Mouse (Mus musculus): Measurements from ENCODE around the gene Gm17631.
"Not testable (repeated sequence)": the region's sequence is repeated elsewhere in the genome, so short reads cannot be mapped to it uniquely, and the experiment has no call there.

Gm17631 gene

GRCm38 (mm10) chr6:129862349-129862748, at the start of gene Gm17631:
TSS of gene Gm17631 (plus strand) at chr6:129862649.
- not testable (repeated sequence) for DNase-seq (ENCODE audit: low read depth, low spot score)

DNA sequence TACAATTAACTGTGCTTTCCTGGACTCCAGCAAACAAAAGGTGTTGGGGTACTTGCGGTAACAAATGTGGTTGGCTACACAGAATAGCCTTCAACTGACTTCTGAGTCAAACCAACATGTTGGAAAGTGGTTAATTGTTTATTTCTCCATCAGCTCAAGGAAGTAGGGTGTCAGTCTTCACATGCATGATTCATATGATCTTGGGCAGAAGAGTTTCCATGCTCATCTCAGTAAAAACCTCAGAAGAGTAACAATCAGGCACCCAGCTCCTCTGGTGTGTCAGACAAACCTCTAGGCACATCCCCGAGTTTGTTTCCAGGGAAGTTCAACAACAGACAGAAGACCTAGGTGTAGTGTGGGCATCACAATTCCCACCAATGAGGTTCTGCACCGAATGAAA, 44.7 kb upstream of the Gm17631 start:
- DNase-seq (ENCODE audit: low read depth, low spot score): no peak

- DNase-seq (ENCODE audit: low read depth, low spot score): no peak
These were observed 38.4 kb upstream of the Gm17631 start for GRCm38 (mm10) chr6:129824004-129824403.

GRCm38 (mm10) chr6:129825559-129825958, 36.9 kb upstream of the Gm17631 start:
- no peak for DNase-seq (ENCODE audit: low read depth, low spot score)

GRCm38 (mm10) chr6:129876549-129876948, 14.1 kb downstream of the Gm17631 start, which contains the start of gene Klra17:
TSS of gene Klra17 (minus strand) at chr6:129876672.
- no peak for DNase-seq (ENCODE audit: low read depth, low spot score)

DNA sequence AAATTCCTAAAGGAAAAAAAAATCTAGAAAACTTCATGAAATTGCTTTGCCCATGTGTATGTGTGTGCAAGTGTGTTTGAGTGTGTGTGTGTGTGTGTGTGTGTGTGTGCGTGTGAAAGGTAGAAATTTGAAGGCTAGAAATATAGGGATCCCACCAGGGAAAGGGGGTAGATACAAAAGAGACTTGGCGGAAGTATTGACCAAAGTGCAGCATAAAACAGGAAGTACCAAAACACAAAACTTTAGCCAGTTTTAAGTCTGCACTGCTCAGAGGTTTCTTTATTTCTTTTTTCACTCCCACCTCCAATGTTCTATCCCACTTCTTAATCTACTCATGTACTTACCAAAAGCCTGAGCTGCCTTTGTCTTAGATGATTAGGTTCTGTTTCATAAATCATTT, 20.1 kb downstream of the Gm17631 start:
- DNase-seq (ENCODE audit: low read depth, low spot score): no peak

Measured in CD4-positive helper T cell, adult 2 months (primary cell).